Mouse (Mus musculus) small intestine, adult 2 months (tissue): ENCODE data around the gene Palb2.

Source experiments
- CTCF ChIP-seq: fragments of 200-500 bp; IDR thresholded peaks from 2 replicates; pipeline ENCODE4 v1.5.1; 2012; ENCODE audit warnings: low read depth, mild to moderate bottlenecking, control low read depth, inconsistent platforms, low read length, moderate library complexity, mixed read lengths; ENCODE audit not compliant: insufficient replicate concordance, insufficient read length; ENCODE audit errors: extremely low read depth
- POLR2A ChIP-seq: fragments of 200-500 bp; IDR thresholded peaks from 2 replicates; pipeline ENCODE4 v1.6.1; 2012; ENCODE audit warnings: low read depth, mild to moderate bottlenecking, control low read depth, inconsistent platforms, low read length, moderate library complexity

GRCm38 (mm10) chr7:122140991-122141390 is 8.2 kb upstream of the Palb2 start:
- TF ChIP-seq CTCF, result no peak
- TF ChIP-seq POLR2A, result no peak
